Mouse (Mus musculus): ENCODE measurements around the gene Cryzl2.

Cryzl2 gene

GRCm38 (mm10) chr1:157472716-157473115 is 14.3 kb downstream of the Cryzl2 start:
- in situ Hi-C loops (cut with MboI, MseI): no loop called here

- in situ Hi-C loops (cut with MboI, MseI): no loop called here
These were observed 16.5 kb downstream of the Cryzl2 start for GRCm38 (mm10) chr1:157474865-157475264.

GRCm38 (mm10) chr1:157476231-157476630 is 17.9 kb downstream of the Cryzl2 start:
- in situ Hi-C loops (cut with MboI, MseI): no loop called here

GRCm38 (mm10) chr1:157480090-157480489 is 21.7 kb downstream of the Cryzl2 start:
- in situ Hi-C loops (cut with MboI, MseI): no loop called here

GRCm38 (mm10) chr1:157480901-157481300 is 22.5 kb downstream of the Cryzl2 start:
- in situ Hi-C loops (cut with MboI, MseI): no loop called here

- in situ Hi-C loops (cut with MboI, MseI): no loop called here
These were observed 23.3 kb downstream of the Cryzl2 start for GRCm38 (mm10) chr1:157481666-157482065.

GRCm38 (mm10) chr1:157484161-157484560 is 25.8 kb downstream of the Cryzl2 start:
- in situ Hi-C loops (cut with MboI, MseI): no loop called here

- in situ Hi-C loops (cut with MboI, MseI): no loop called here
These were observed 42.3 kb downstream of the Cryzl2 start for GRCm38 (mm10) chr1:157500657-157501056.

GRCm38 (mm10) chr1:157501352-157501945 is 43.1 kb downstream of the Cryzl2 start:
- in situ Hi-C loops (cut with MboI, MseI): no loop called here

GRCm38 (mm10) chr1:157503071-157503470 is 44.7 kb downstream of the Cryzl2 start:
- in situ Hi-C loops (cut with MboI, MseI): no loop called here

GRCm38 (mm10) chr1:157506522-157506921 is 48.1 kb downstream of the Cryzl2 start, which contains the start of gene Sec16b:
Gene Sec16b (plus strand): TSS chr1:157506728.
- in situ Hi-C loops (cut with MboI, MseI): no loop called here

- in situ Hi-C loops (cut with MboI, MseI): no loop called here
These were observed 48.7 kb downstream of the Cryzl2 start for GRCm38 (mm10) chr1:157506995-157507595.

GRCm38 (mm10) chr1:157507814-157508213 is 49.4 kb downstream of the Cryzl2 start:
- in situ Hi-C loops (cut with MboI, MseI): no loop called here

- in situ Hi-C loops (cut with MboI, MseI): no loop called here
These were observed 54.5 kb downstream of the Cryzl2 start for GRCm38 (mm10) chr1:157512690-157513448.

- in situ Hi-C loops (cut with MboI, MseI): no loop called here
These were observed 55.2 kb downstream of the Cryzl2 start for GRCm38 (mm10) chr1:157513559-157513958.

- in situ Hi-C loops (cut with MboI, MseI): no loop called here
These were observed 55.9 kb downstream of the Cryzl2 start for GRCm38 (mm10) chr1:157514298-157514697.

- in situ Hi-C loops (cut with MboI, MseI): no loop called here
These were observed 58.7 kb downstream of the Cryzl2 start for GRCm38 (mm10) chr1:157516838-157517808.

- in situ Hi-C loops (cut with MboI, MseI): no loop called here
These were observed 59.7 kb downstream of the Cryzl2 start for GRCm38 (mm10) chr1:157518111-157518523.

- in situ Hi-C loops (cut with MboI, MseI): no loop called here
These were observed 61.0 kb downstream of the Cryzl2 start for GRCm38 (mm10) chr1:157519396-157519795.

- in situ Hi-C loops (cut with MboI, MseI): no loop called here
These were observed 63.9 kb downstream of the Cryzl2 start for GRCm38 (mm10) chr1:157522322-157522721.

- in situ Hi-C loops (cut with MboI, MseI): no loop called here
These were observed 66.4 kb downstream of the Cryzl2 start for GRCm38 (mm10) chr1:157524775-157525174.
